Mouse (Mus musculus): ENCODE results near the gene Pvalb. TPM values are rescaled to one million over a fixed set of nuclear protein-coding genes. Genes with fewer than 3 reads are reported as not detected.

The Pvalb gene
- polyA plus RNA-seq, 1 experiment = 2.9 TPM

GRCm38 (mm10) chr15:78157824-78158223 lies 48.4 kb downstream of the Pvalb start:
- DNase-seq (ENCODE audit: low read depth) = no peak
- no peak for TF ChIP-seq CTCF (IDR thresholded peaks at IDR 0.05; ENCODE audit: borderline replicate concordance, extremely low read depth, insufficient read depth, insufficient read length)
- no peak for TF ChIP-seq POLR2A (IDR thresholded peaks at IDR 0.05; ENCODE audit: borderline replicate concordance, extremely low read depth, insufficient read depth, insufficient read length, poor library complexity, severe bottlenecking)

DNA sequence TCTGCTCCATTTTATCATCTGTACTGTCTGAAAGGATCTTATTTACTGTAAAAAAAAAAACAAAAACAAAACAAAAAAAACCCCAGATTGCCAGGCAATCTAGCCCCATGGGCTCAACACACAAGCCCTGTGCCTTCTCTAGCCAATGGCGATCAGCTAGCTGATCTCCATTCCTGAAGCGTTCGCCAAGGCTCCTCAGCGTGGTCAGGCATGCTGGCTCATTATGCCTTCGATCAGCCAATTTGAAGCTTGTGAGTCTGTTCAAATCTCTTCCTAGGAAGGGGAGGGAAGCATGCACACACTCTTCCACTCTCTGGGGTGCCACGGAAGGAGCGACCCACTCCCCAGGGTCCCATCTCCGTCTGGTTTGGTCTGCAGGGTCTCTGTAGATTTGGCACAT lies 48.9 kb downstream of the Pvalb start:
- DNase-seq (ENCODE audit: low read depth) = no peak
- TF ChIP-seq POLR2A (IDR thresholded peaks at IDR 0.05; ENCODE audit: borderline replicate concordance, extremely low read depth, insufficient read depth, insufficient read length, poor library complexity, severe bottlenecking) = no peak
- TF ChIP-seq CTCF (IDR thresholded peaks at IDR 0.05; ENCODE audit: borderline replicate concordance, extremely low read depth, insufficient read depth, insufficient read length) = no peak

- TF ChIP-seq POLR2A (IDR thresholded peaks at IDR 0.05; ENCODE audit: borderline replicate concordance, extremely low read depth, insufficient read depth, insufficient read length, poor library complexity, severe bottlenecking) (no peak), CTCF (IDR thresholded peaks at IDR 0.05; ENCODE audit: borderline replicate concordance, extremely low read depth, insufficient read depth, insufficient read length) (no peak)
- no peak for DNase-seq (ENCODE audit: low read depth)
Measured at GRCm38 (mm10) chr15:78155421-78155820, 50.8 kb downstream of the Pvalb start.

GRCm38 (mm10) chr15:78153045-78153775 lies 53.0 kb downstream of the Pvalb start:
- no peak for TF ChIP-seq CTCF (IDR thresholded peaks at IDR 0.05; ENCODE audit: borderline replicate concordance, extremely low read depth, insufficient read depth, insufficient read length)
- TF ChIP-seq POLR2A (IDR thresholded peaks at IDR 0.05; ENCODE audit: borderline replicate concordance, extremely low read depth, insufficient read depth, insufficient read length, poor library complexity, severe bottlenecking) = no peak
- DNase-seq (ENCODE audit: low read depth) = no peak

DNA sequence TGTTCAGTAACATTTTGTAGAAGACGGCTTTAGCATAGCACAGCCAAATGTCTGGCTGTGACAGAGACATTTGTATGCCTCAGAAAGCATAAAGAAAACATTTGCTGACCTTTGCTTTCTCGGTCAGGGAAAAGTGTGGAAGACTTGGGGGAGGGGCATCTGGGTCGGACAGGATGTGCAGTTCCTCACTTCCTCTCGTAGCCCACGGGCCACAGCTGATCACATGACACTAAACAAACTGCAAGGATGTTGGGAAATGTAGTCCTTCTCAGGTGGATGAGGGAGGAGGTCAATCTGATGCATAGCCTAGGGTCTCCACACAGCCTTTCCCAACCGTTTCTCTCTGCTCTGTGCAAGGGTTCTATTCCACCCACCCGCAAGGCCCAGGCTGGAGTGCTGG lies 57.6 kb downstream of the Pvalb start:
- peak; percentile 27 for DNase-seq (ENCODE audit: low read depth)
- TF ChIP-seq POLR2A (IDR thresholded peaks at IDR 0.05; ENCODE audit: borderline replicate concordance, extremely low read depth, insufficient read depth, insufficient read length, poor library complexity, severe bottlenecking) (no peak), CTCF (IDR thresholded peaks at IDR 0.05; ENCODE audit: borderline replicate concordance, extremely low read depth, insufficient read depth, insufficient read length) (no peak)

Other genes with a start within 250 kb of the Pvalb start
- 18.0 and 23.7 TPM in 2 replicates for gene Foxred2, start 249.7 kb downstream of the Pvalb start, polyA plus RNA-seq (2012; rRNA removed)
- gene Eif3d, start 235.6 kb downstream of the Pvalb start, polyA plus RNA-seq (2012; rRNA removed) = 202 and 208 TPM in 2 replicates
- gene Cacng2, start 86.4 kb downstream of the Pvalb start, polyA plus RNA-seq (2012; rRNA removed) = 8.0 and 17.5 TPM in 2 replicates
- gene Ift27, start 32.3 kb downstream of the Pvalb start, polyA plus RNA-seq (2012; rRNA removed) = 56.7 and 68.1 TPM in 2 replicates
- 0.66 and 1.1 TPM in 2 replicates for gene Ncf4, start 38.4 kb upstream of the Pvalb start, polyA plus RNA-seq (2012; rRNA removed)
- 0.29 and 0.32 TPM in 2 replicates for gene Csf2rb2, start 99.3 kb upstream of the Pvalb start, polyA plus RNA-seq (2012; rRNA removed)
- gene Csf2rb, start 119.4 kb upstream of the Pvalb start, polyA plus RNA-seq (2012; rRNA removed) = 0.85 and 1.8 TPM in 2 replicates
- gene Tex33, start 189.5 kb upstream of the Pvalb start, polyA plus RNA-seq (2012; rRNA removed) = not detected in 2 replicates
- 12.4 and 16.2 TPM in 2 replicates for gene Tst, start 199.5 kb upstream of the Pvalb start, polyA plus RNA-seq (2012; rRNA removed)
- 83.4 and 130 TPM in 2 replicates for gene Mpst, start 200.0 kb upstream of the Pvalb start, polyA plus RNA-seq (2012; rRNA removed)
- 259 and 385 TPM in 2 replicates for gene Kctd17, start 222.2 kb upstream of the Pvalb start, polyA plus RNA-seq (2012; rRNA removed)